Mouse (Mus musculus) T-helper 1 cell (primary cell): ENCODE measurements around the gene Sema3d.

Experiments
- in situ Hi-C: fragments of 300-600 bp; cut with MboI, MseI; formaldehyde crosslinking; loops from one replicate; pipeline ENCODE4 v1.15.1; 2025; ENCODE audit warnings: high pct_unique_total_duplicates

The Sema3d gene

GRCm38 (mm10) chr5:12499037-12499436 lies 115.9 kb downstream of the Sema3d start:
- in situ Hi-C loops: no loop called here

DNA sequence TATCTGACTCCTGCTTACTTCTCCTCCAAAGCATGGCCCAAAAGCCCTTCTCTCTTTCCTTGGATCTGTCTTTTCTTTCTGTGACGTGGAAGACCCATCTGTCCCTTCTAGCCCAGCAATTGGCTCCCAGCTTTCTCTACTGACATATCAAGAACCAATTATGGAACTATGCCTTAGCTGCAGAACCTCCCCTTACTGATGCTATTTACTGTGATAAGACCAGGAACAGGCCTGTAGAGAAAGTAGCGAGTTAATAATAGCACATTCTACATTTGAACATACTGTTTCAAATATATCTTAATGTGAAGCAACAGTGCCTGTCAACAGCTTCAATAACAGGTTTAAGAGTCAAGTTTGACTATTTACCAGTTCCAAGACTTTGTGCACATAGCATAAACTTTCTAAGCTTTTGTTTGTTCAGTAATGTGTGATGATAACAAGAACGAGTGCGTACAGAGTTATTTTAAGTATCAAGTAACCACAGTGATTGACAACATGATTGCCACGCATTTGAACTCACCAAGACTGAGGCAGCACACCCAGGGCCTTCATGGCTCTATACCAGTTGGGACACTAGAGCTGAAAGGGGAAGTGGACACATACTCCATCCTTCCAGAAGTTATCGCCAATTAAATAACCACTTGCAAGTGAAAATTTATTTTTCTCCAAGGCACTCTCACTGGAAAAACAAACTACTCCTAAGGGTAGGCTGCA lies 116.8 kb downstream of the Sema3d start:
- in situ Hi-C loops: no loop called here

DNA sequence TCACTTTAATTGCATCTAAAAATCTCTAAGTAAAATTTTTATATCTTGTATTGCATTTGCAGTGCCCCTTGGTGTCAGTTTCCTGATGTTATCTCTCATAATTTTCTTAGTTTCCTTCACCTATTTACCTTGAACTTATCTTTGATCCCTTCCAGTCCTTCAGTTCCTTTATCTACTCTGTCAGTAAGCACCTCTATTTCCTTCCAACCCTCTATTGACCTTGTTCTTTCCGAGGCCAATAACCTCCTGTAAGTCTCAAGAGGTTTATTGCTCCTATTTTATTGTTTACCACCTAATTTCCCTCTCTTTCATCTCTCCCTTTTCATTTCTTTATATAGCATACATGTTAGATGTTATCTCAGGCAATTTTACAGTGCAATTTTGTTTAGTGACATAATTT lies 129.3 kb downstream of the Sema3d start:
- in situ Hi-C loops: no loop called here

- in situ Hi-C loops: no loop called here
These were observed 132.1 kb downstream of the Sema3d start for GRCm38 (mm10) chr5:12515283-12515682.

DNA sequence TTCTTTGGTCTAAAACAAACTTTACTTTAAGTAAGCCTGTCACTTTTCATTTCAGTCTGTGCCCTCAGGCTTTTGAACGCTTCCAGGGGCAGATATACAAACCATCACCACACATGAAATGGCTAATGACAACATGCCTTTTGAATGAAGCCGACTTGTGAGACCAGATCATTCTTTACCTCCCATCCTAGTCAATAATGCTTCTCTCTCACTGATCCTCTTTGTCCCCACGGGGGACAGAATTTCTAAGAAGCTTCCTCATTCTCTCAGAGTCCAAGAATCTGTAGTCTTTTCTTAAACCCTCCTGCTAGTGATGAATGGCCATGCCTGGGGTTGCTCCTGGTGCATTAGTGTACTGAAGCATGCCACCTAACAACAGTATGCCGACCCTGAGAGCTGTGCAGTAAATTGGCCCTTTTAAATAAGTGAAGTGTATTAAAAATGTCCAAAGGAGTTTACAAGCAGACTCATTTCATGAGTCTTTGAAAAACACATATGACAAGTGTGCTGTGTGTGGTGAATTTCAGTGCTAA lies 142.1 kb downstream of the Sema3d start:
- in situ Hi-C loops: no loop called here

DNA sequence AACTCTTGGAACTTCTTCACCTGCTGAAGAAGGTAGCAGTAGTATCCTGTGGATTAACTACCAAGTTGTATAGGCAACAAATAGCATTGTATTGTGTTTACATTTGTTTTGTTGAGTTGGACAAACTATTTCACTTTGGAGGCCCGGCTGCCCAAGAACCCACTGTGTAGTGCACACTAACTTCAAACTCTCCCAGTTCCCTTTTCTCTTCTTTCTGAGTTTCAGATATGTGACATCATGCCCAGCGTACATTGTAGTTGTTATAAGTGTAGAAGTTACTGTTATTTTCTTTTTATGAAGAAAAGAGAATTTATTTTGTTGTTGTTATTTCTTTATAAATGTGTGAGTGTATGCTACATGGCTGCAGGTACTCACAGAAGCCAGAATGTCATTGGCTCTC lies 145.4 kb downstream of the Sema3d start:
- in situ Hi-C loops: no loop called here

DNA sequence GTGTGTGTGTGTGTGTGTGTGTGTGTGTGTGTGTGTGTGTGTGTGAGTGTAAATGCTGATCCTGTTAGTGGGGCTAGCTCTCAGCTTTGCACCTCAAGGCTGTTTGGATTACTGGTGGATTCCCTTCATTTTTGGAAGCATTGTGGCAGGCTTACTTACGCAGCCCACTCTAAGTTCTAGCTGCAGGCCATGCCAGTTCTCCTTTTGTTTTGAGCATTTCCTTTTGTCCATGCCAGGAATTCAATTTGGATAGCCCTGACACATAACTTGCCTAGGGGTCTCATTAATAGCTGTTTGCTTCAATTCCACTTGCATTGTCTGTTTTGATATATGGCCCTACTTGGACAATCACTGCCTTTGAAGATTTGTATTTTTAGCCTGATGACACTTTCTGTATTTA lies 146.6 kb downstream of the Sema3d start:
- in situ Hi-C loops: no loop called here

DNA sequence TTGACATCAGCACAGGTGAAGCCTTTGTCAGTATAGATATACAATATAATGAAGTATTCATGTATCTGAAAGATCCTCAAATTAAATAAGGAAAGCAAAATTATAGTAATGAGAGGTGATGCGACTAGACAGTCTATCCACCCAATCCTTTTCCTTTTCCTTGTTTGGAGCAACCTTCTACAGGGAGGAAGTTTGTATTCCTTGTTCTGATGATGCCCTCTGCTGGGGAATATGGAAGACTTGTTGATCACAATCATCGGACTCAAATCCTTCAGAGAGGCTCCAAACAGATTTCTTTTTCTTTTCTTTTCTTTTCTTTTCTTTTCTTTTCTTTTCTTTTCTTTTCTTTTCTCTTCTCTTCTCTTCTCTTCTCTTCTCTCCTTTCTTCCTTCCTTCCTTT lies 158.1 kb downstream of the Sema3d start:
- in situ Hi-C loops: no loop called here

GRCm38 (mm10) chr5:12549046-12549669 lies 166.0 kb downstream of the Sema3d start:
- in situ Hi-C loops: no loop called here

GRCm38 (mm10) chr5:12555401-12555800 lies 172.2 kb downstream of the Sema3d start:
- in situ Hi-C loops: loop anchor here (10.0 kb wide), 1 partner anchor 1911 kb away; no protein-coding TSS in a partner anchor

DNA sequence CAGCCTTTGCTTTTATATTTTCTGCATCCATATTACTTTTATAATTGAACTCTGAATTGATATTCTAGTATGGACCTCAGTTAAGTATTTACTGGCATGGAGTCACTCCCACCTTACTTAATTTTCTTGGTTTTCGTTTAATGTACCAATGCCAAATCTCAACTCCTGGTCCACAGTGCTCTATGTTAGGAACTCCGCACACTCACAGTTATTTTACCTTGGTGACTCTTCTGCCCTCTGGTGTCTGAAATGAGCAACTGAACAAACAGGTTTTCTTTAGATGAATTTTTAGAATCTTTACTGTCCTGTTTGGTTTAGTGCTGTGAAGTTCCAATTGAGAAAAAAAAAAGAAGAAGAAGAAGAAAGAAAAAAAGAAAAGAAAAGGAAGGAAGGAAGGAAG lies 174.7 kb downstream of the Sema3d start:
- in situ Hi-C loops: loop anchor here (10.0 kb wide), 1 partner anchor 1913 kb away; no protein-coding TSS in a partner anchor

GRCm38 (mm10) chr5:12561740-12562139 lies 178.6 kb downstream of the Sema3d start:
- in situ Hi-C loops: no loop called here

- in situ Hi-C loops: no loop called here
These were observed 179.0 kb downstream of the Sema3d start for GRCm38 (mm10) chr5:12562204-12562603.

GRCm38 (mm10) chr5:12563132-12563531 lies 179.9 kb downstream of the Sema3d start:
- in situ Hi-C loops: no loop called here

DNA sequence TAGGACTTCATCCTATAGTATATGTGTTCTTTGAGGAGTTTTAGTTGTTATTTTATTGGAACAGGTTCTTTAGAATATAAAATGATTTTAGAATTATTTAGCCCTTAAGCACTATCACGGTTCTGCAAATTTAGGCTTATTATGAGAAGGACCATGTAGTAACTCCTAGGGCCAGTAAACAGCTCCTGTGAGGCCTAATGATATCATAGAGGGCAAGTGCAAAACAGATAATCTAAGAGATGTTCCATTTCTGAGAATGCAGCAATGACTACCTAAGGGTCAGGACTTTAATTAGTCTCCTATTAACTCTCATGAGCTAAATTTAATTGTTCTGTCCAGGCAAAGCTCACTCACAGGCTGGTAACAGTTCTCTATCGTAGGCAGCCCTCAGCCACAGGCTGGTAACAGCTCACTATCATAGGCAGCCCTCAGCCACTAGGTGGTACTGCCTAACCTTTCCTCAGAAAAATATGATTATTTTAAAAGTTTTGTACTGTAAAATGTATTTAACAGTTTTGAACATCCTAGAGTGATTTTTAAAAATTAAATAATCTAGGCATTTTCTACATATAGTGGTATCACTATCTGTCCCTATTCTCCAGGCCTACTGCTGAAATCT lies 181.5 kb downstream of the Sema3d start:
- in situ Hi-C loops: no loop called here

GRCm38 (mm10) chr5:12566568-12566967 lies 183.4 kb downstream of the Sema3d start:
- in situ Hi-C loops: no loop called here

DNA sequence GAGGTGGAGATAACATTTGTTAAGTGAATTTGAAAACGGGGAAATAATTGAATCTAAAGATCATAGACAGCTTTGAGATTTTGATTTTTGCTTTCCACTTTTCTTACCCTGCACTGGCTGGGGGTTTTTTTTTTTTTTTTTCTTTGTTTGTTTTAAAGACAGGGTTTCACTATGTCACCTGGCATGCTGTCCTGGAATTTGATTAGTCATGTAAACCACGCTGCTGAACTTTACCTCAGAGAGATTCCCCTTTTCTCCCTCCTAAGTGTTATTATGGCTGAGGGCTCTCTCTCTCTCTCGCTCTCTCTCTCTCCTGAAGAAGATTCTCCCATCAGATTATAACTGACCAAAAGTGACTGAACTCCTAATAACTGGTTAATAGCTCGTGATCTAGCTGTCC lies 191.4 kb downstream of the Sema3d start:
- in situ Hi-C loops: loop anchor here (5.0 to 10.0 kb wide), 2 partner anchors 640 to 1063 kb away; no protein-coding TSS in a partner anchor

- in situ Hi-C loops: loop anchor here (10.0 kb wide), 1 partner anchor 640 kb away; no protein-coding TSS in a partner anchor
These were observed 192.1 kb downstream of the Sema3d start for GRCm38 (mm10) chr5:12575262-12575661.

DNA sequence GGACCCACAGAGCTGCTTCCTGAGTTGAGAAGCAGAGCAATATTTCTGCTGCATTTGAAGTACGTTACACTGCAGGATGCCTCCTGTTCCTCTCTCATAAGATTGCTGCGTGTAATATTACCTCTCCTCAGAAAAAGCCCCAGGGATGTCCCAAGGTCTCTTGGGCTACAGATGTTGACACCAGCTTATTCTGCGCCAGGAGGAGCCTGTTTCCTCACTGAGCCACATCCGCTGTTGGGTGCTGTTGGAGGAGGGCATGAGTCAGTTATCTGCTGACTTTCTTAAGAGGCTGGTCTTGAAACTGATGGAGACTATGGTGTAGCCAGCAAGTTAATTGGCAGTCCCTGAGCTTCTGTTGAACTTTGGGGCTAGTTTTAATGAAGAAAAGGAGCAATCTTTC lies 196.6 kb downstream of the Sema3d start:
- in situ Hi-C loops: loop anchor here (10.0 kb wide), 1 partner anchor 635 kb away; no protein-coding TSS in a partner anchor

DNA sequence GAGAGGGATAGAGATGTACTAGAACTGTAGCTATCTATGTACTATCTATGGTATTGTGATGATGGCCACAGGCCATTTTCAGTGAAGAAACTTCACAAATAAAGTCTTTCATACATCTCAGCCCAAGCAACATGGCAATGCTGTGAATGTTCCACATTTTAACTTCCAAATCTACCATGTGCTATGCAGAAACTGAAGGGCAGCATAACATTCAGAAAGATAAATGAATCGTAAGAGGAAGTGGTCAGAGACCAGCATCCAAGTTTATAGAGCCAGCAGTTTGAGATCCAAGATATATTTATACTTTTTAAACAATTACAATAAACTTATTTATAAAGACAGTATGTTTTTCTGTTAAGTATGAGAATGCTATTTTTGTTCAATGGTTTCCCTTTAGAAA lies 199.4 kb downstream of the Sema3d start:
- in situ Hi-C loops: no loop called here

DNA sequence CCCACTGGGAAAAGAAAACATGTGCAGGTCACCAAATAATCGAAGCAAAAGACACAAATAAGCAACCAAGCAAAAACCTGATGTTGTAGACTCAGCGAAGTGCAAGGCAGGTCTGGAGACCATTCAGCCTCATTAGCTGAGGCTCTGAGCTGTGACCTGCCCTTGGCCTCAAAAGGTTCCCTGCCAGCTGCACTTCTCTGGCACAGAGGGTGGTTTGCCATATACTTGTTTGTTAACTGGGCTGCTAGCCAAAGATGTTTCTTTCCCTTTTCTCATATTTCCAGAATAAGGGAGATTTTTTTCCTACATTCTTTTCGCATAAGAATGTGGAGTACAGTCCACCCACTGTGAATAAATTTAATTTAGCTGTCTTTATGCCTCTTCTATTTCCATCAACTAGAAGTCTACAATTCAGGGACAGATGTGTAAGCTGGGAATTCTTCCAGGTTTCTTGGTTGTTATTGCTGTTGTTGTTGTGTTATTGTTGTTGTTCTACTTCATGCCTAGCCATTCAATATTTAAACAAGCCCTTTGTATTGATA lies 200.2 kb downstream of the Sema3d start:
- in situ Hi-C loops: no loop called here

DNA sequence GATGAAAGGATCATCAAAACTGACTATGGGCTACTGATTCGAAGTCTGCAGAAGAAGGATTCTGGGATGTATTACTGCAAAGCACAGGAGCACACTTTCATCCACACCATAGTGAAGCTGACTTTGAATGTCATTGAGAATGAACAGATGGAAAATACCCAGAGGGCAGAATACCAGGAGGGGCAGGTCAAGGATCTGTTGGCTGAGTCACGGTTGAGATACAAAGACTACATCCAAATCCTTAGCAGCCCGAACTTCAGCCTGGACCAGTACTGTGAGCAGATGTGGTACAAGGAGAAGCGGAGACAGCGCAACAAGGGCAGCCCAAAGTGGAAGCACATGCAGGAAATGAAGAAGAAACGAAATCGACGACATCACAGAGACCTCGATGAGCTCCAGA lies 201.7 kb downstream of the Sema3d start:
- in situ Hi-C loops: no loop called here
